In genomic region chr14:119003320-119003719, GRCm38 (mm10) we compare ENCODE assay signal across 8 mouse cellular contexts.
DNase-seq lines count a peak whose midpoint lies in the region; ATAC-seq lines count a peak whose summit lies in the region.

No protein-coding gene starts in this region.

- intact Hi-C loops in heart, postnatal 36 days (cut with DNase I): no loop called here

- DNase-seq in heart, adult 11 months: peak; percentile 55
- DNase-seq in heart, postnatal 4 days: no peak
- peak; percentile 54 for DNase-seq in CD4-positive helper T cell, adult 2 months (ENCODE audit: low read depth, low spot score)
- DNase-seq in embryo, embryonic 10.5 days (ENCODE audit: low spot score): peak; percentile 54
- DNase-seq in lung, postnatal 36 days: peak; percentile 55
- DNase-seq in heart, postnatal 36 days: no peak
- DNase-seq in right cerebral cortex, postnatal 14 days: no peak

- ATAC-seq in monocyte, adult 5-6 weeks (replicated peaks; ENCODE audit: insufficient number of reproducible peaks, low FRiP score, low TSS enrichment, poor library complexity, severe bottlenecking): no peak

Comparison
In these comparisons a context has a peak if more than half of its experiments do, and no peak if none do; other contexts are left out.
1. DNase-seq: peak in heart, adult 11 months (single experiment), CD4-positive helper T cell, adult 2 months (single experiment), embryo, embryonic 10.5 days (single experiment) and lung, postnatal 36 days (single experiment); none in heart, postnatal 4 days (single experiment), heart, postnatal 36 days (0 of 2) and right cerebral cortex, postnatal 14 days (single experiment).